Mouse (Mus musculus) intestine, postnatal 0 days (tissue): ENCODE results near the gene Adam10. TPM values are rescaled to one million over a fixed set of nuclear protein-coding genes. Genes with fewer than 3 reads are reported as not detected.

Experiments
- ATAC-seq: fragments of 200-750 bp; cut with Nextera tagmentation; 2 replicates; pipeline ENCODE4 v1.8.0; 2017; ENCODE audit warnings: mild to moderate bottlenecking, moderate TSS enrichment, moderate library complexity
- H3K27ac ChIP-seq: fragments of 300-500 bp; sonication (generic); 2 replicates; pipeline ENCODE4 v1.5.1; 2014; ENCODE audit warnings: mild to moderate bottlenecking, low read depth, low read length, moderate library complexity
- H3K27me3 ChIP-seq: fragments of 300-500 bp; sonication (generic); replicated peaks from 2 replicates; pipeline ENCODE4 v1.6.1; 2014; ENCODE audit warnings: low read length, mixed read lengths; ENCODE audit not compliant: control insufficient read depth, insufficient read depth
- H3K36me3 ChIP-seq: fragments of 300-500 bp; sonication (generic); 2 replicates; pipeline ENCODE4 v1.6.1; 2014; ENCODE audit warnings: mild to moderate bottlenecking, moderate library complexity; ENCODE audit not compliant: control insufficient read depth, insufficient read depth
- H3K4me1 ChIP-seq: fragments of 300-500 bp; sonication (generic); replicated peaks from 2 replicates; pipeline ENCODE4 v1.6.1; 2014; ENCODE audit warnings: antibody characterized with exemption, low read length, mixed read lengths; ENCODE audit not compliant: control insufficient read depth, insufficient read depth
- H3K4me2 ChIP-seq: fragments of 300-500 bp; sonication (generic); replicated peaks from 2 replicates; pipeline ENCODE4 v1.6.1; 2014; ENCODE audit warnings: low read depth, mild to moderate bottlenecking, moderate library complexity
- H3K4me3 ChIP-seq: fragments of 300-500 bp; sonication (generic); 2 replicates; pipeline ENCODE4 v1.5.1; 2014; ENCODE audit warnings: low read depth, low read length
- H3K9ac ChIP-seq: fragments of 300-500 bp; sonication (generic); 2 replicates; pipeline ENCODE4 v1.6.1; 2014; ENCODE audit warnings: mild to moderate bottlenecking, low read depth, low read length
- H3K9me3 ChIP-seq: fragments of 300-500 bp; sonication (generic); 2 replicates; pipeline ENCODE4 v1.6.1; 2016; ENCODE audit warnings: mixed run types; ENCODE audit not compliant: control insufficient read depth
- CTCF ChIP-seq: sonication (generic); IDR thresholded peaks from 2 replicates; pipeline ENCODE4 v1.5.1; 2016; ENCODE audit warnings: low read depth, mild to moderate bottlenecking, control low read depth, antibody characterized with exemption, moderate library complexity
- WGBS: fragments of 180-500 bp; shearing (Covaris S2); extraction: QIAGEN DNeasy Blood & Tissue Kit; methylation state at CpG from one replicate; pipeline ENCODE4 v1.1.7; 2014; 5-methylcytosine and 5-hydroxymethylcytosine counted together
- polyA plus RNA-seq: library from polyadenylated mRNA; unstranded; fragments of >200 nt; fragmentation: Nextera tagmentation; extraction: Ambion mirVana; gene quantifications from 2 replicates; pipeline ENCODE4 v1.2.1, GENCODE M21; 2015

Gene Adam10
- 33.5 and 34.2 TPM in 2 replicates for polyA plus RNA-seq

DNA sequence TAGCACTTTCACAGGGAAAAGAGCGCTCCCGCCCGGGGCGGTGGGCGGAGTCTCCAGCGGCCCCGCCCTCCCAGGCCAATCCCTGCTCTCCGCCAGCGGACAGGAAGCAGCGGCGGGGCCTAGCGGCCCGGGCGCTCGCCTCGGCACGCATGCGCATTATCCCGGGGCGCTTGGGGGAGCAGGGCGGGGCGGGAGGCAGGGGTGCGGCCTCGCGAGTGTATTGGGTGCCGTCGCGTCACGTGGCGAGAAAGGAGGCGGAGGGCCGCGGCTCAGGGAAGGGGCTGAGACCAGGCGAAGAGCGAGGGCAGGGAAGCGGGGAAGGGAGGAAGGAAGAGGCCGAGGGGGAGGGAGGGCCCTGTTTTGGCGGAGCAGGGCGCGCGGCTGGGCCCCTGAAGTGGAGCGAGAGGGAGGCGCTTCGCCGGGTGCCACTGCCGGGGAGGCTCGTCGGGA lies at the start of gene Adam10:
Adam10 (plus strand) TSS at position 316 of the 450 bp plus-strand sequence.
- H3K36me3 ChIP-seq, result no peaks in the 10 kb centered on the region
- TF ChIP-seq CTCF, result no peak
- H3K9ac ChIP-seq, result peak within 1 kb of the TSS; percentile 88
- no peaks in the 10 kb centered on the region for H3K9me3 ChIP-seq
- peak within 1 kb of the TSS; percentile 87 for H3K4me2 ChIP-seq
- H3K27ac ChIP-seq, result peak within 1 kb of the TSS; percentile 92
- H3K4me1 ChIP-seq, result no peaks in the 10 kb centered on the region; the same call in 1 of the 2 replicates
- no peaks in the 10 kb centered on the region for H3K27me3 ChIP-seq
- ATAC-seq, result peak; percentile 99
- WGBS, result 0% methylated on average over 40 of the region's 48 CpGs
- H3K4me3 ChIP-seq, result peak within 1 kb of the TSS; percentile 84

DNA sequence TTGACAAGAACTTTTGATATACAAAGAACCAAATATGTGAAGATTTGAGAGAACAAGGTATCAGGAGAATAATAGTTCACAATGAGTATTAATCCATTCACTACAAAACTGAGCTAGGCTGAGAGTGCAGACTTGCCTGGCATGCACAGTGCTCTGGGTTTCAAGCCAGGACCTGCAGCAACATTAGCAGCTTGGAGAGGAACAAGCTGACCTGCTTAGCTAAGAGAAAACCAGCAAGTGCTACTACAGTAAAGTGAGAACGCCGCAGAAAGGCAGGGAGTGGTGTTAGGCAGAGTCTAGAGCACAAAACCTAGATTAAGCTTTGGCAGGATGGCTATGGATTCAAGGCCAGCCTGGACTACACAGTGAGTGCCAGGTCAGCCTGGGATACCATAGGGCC lies 49.1 kb upstream of the Adam10 start:
- TF ChIP-seq CTCF, result no peak
- H3K4me1 ChIP-seq, result no peaks in the 10 kb centered on the region
- no peak for ATAC-seq
- no peak overlapping the region for H3K9ac ChIP-seq
- no peaks in the 10 kb centered on the region for H3K27me3 ChIP-seq
- H3K4me3 ChIP-seq, result no peak overlapping the region
- H3K36me3 ChIP-seq, result peaks cover 4% of the 10 kb centered on the region; the same call in 1 of the 2 replicates
- no peaks in the 10 kb centered on the region for H3K9me3 ChIP-seq
- no peak overlapping the region for H3K4me2 ChIP-seq
- no peak overlapping the region for H3K27ac ChIP-seq
- WGBS, result 91% methylated on average over 2 of the region's 2 CpGs

DNA sequence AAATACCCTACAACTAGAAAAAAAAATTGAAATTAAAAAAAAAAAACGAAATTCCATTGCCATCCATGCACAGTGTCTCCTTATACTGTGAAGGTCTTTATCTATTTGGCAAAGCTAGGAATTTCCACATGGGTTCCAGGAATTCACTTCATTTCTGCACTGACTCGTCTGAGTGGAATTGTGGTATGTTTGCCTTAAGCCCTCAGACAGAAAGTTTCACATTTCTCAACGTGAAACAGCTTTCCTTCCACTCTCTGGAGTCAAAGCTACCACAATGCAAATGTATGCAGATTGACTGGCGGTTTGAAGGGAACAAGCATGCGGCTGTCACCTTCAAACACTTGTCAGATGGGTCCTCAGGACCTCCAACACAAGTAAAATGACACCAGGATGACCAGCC lies 47.1 kb upstream of the Adam10 start:
- ATAC-seq, result no peak
- Histone ChIP-seq H3K9ac (no peak overlapping the region), H3K4me1 (no peaks in the 10 kb centered on the region), H3K36me3 (peaks cover 4% of the 10 kb centered on the region; the same call in 1 of the 2 replicates), H3K27ac (no peak overlapping the region), H3K27me3 (no peaks in the 10 kb centered on the region), H3K4me3 (no peak overlapping the region), H3K9me3 (no peaks in the 10 kb centered on the region), H3K4me2 (no peak overlapping the region)
- WGBS, result 34% methylated on average over 5 of the region's 5 CpGs
- no peak for TF ChIP-seq CTCF

DNA sequence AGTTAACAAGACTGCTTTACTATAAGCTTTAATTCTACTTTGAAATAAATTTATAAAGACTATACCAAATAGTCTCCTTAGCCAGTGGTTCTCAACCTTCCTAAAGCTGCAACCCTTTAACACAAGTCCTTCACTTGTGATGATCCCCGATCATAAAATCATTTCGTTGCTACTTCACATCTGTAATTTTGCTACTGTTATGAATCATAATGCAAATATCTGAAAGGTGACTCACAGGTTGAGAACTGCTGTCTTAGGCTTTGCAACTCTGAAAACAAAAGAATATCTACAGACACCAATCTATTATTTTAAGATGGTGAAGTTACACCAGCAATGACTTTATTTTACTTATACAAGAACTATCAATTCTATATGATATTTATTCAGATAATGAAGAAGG lies 42.0 kb upstream of the Adam10 start:
- Histone ChIP-seq H3K4me3 (no peak overlapping the region), H3K4me2 (no peak overlapping the region), H3K27me3 (no peaks in the 10 kb centered on the region), H3K27ac (no peak overlapping the region), H3K4me1 (no peaks in the 10 kb centered on the region), H3K9ac (no peak overlapping the region), H3K9me3 (no peaks in the 10 kb centered on the region), H3K36me3 (no peaks in the 10 kb centered on the region)
- TF ChIP-seq CTCF, result no peak
- WGBS, result 61% methylated on average over 2 of the region's 2 CpGs
- ATAC-seq, result no peak

DNA sequence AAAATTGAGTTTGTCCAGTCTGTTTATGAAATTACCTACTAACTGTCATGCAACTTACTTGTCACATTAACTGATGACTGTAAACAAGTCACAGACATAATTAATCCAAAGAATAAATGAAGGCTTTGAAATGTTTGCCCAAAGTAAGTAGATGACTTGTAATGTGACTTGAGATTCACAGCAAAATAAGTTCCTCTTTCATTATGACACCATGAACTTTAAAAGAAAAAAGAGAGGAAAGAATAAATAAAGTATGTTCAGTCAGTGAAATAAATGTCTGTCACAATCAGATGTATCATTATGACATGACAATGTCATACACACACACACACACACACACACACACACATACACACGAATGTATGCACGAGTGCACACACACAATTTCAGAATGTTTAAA lies 28.5 kb upstream of the Adam10 start:
- WGBS, result 90% methylated on average over 2 of the region's 2 CpGs

DNA sequence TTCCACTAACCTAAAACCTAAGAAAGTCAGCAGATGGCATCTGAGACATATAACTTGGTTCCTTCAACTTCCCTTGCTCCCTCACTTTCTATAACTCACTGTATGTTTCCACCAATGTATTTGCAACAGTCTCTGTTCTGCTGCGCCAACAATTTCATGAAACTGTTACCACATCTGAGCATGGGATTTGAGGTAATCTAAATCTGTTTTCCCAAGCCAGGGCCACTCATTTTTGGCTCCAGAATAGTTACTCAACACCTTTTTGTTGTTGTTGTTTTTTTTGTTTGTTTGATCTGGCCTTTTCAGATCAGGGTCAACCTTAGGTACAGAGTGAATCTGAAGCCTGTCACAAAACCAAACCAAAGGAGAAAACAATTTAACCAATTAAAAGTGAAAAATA lies 27.8 kb upstream of the Adam10 start:
- TF ChIP-seq CTCF, result no peak
- no peaks in the 10 kb centered on the region for H3K27me3 ChIP-seq
- peaks cover 9% of the 10 kb centered on the region; the same call in 1 of the 2 replicates for H3K36me3 ChIP-seq
- no peak overlapping the region for H3K9ac ChIP-seq
- WGBS, result 94% methylated on average over 1 of the region's 1 CpGs
- no peak for ATAC-seq
- no peak overlapping the region for H3K27ac ChIP-seq
- H3K4me3 ChIP-seq, result no peak overlapping the region
- no peaks in the 10 kb centered on the region; the same call in 1 of the 2 replicates for H3K4me1 ChIP-seq
- no peak overlapping the region for H3K4me2 ChIP-seq
- no peaks in the 10 kb centered on the region for H3K9me3 ChIP-seq

More for the DNA sequence above, 28.5 kb upstream of the Adam10 start:
- Histone ChIP-seq H3K4me3 (no peak overlapping the region), H3K4me1 (no peaks in the 10 kb centered on the region; the same call in 1 of the 2 replicates), H3K36me3 (peaks cover 9% of the 10 kb centered on the region; the same call in 1 of the 2 replicates), H3K27me3 (no peaks in the 10 kb centered on the region), H3K9me3 (no peaks in the 10 kb centered on the region), H3K9ac (no peak overlapping the region), H3K4me2 (no peak overlapping the region), H3K27ac (no peak overlapping the region)
- no peak for ATAC-seq
- TF ChIP-seq CTCF, result no peak
